Mouse (Mus musculus) stomach, embryonic 15.5 days (tissue): Measurements from ENCODE around the gene 2210017I01Rik. TPM values are rescaled to one million over a fixed set of nuclear protein-coding genes. Genes with fewer than 3 reads are reported as not detected.

Experiments used
- ATAC-seq: fragments of 200-750 bp; cut with Nextera tagmentation; 2 replicates; pipeline ENCODE4 v1.8.0; 2017; ENCODE audit warnings: low read depth, moderate number of reproducible peaks, moderate TSS enrichment; ENCODE audit not compliant: insufficient read depth, low FRiP score
- H3K27ac ChIP-seq: fragments of 300-500 bp; sonication (generic); 2 replicates; pipeline ENCODE4 v1.5.1; 2015; ENCODE audit warnings: mild to moderate bottlenecking, inconsistent platforms
- H3K27me3 ChIP-seq: fragments of 300-500 bp; sonication (generic); replicated peaks from 2 replicates; pipeline ENCODE4 v1.6.1; 2015; ENCODE audit warnings: inconsistent platforms
- H3K36me3 ChIP-seq: fragments of 300-500 bp; sonication (generic); 2 replicates; pipeline ENCODE4 v1.6.1; 2015; ENCODE audit warnings: inconsistent platforms
- H3K4me1 ChIP-seq: fragments of 300-500 bp; sonication (generic); 2 replicates; pipeline ENCODE4 v1.6.1; 2015; ENCODE audit warnings: inconsistent platforms
- H3K4me2 ChIP-seq: fragments of 300-500 bp; sonication (generic); 2 replicates; pipeline ENCODE4 v1.6.1; 2015; ENCODE audit warnings: mild to moderate bottlenecking, inconsistent platforms
- H3K4me3 ChIP-seq: fragments of 300-500 bp; sonication (generic); replicated peaks from 2 replicates; pipeline ENCODE4 v1.5.1; 2015; ENCODE audit warnings: inconsistent platforms
- H3K9ac ChIP-seq: fragments of 300-500 bp; sonication (generic); 2 replicates; pipeline ENCODE4 v1.6.1; 2015; ENCODE audit warnings: inconsistent platforms
- H3K9me3 ChIP-seq: fragments of 300-500 bp; sonication (generic); 2 replicates; pipeline ENCODE4 v1.6.1; 2016; ENCODE audit warnings: inconsistent platforms
- WGBS: fragments of 180-500 bp; shearing (Covaris S2); methylation state at CpG from one replicate; pipeline ENCODE4 v1.1.7; 2015; 5-methylcytosine and 5-hydroxymethylcytosine counted together
- polyA plus RNA-seq: library from polyadenylated mRNA; unstranded; fragments of >200 nt; fragmentation: Nextera tagmentation; extraction: Ambion mirVana; gene quantifications from 2 replicates; pipeline ENCODE4 v1.2.1, GENCODE M21; 2015

Gene 2210017I01Rik
- polyA plus RNA-seq: not detected in 2 replicates

DNA sequence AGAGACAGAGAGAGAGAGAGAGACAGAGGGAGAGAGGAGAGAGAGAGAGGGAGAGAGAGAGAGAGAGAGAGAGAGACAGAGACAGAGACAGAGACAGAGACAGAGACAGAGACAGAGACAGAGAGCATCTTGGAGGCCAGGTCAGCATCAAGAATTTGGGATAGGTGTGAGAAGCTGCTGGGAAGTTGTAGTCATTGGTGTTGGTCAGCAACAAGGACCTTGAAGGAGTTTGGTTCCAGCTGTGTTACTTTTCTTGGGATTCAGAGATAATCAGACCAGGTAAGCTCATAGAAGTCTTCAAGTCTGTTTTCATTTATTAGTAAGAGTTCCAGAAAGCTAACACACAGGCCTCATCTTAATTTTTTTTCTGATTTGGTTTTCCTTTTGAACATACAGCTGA lies at the start of gene 2210017I01Rik:
TSS of gene 2210017I01Rik (minus strand) at position 101 of the 400 bp plus-strand sequence.
- Histone ChIP-seq H3K4me2 (no peak within 1 kb of the TSS), H3K27ac (no peak within 1 kb of the TSS), H3K9ac (no peak within 1 kb of the TSS), H3K27me3 (no peaks in the 10 kb centered on the region), H3K36me3 (no peaks in the 10 kb centered on the region), H3K4me1 (no peaks in the 10 kb centered on the region), H3K9me3 (no peaks in the 10 kb centered on the region), H3K4me3 (no peak within 1 kb of the TSS)
- no peak for ATAC-seq

DNA sequence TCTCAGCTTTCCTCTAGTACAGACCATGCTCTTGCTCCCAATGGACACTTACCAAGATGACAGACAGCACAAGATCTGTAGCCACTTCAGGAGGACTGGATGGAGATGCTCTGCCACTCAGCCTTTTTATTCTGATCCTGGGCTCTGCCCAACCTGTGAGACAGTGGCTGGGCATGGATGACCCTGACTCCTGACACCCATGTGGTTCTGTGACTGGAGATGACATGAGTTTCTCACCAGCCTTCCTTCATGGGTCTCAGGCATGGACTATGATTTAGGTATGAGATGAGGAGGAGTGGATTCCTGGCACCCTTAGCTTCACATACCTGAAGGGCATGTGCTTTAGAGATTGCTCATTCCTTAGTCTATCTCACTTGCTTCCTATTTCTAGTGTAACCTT lies 49.5 kb upstream of the 2210017I01Rik start, which contains the start of gene Lce1b:
TSS of gene Lce1b (minus strand) at position 101 of the 400 bp plus-strand sequence.
- ATAC-seq: no peak
- H3K9ac ChIP-seq: no peak within 1 kb of the TSS
- no peaks in the 10 kb centered on the region for H3K36me3 ChIP-seq
- no peak within 1 kb of the TSS for H3K4me2 ChIP-seq
- no peaks in the 10 kb centered on the region for H3K27me3 ChIP-seq
- H3K4me1 ChIP-seq: no peaks in the 10 kb centered on the region
- H3K4me3 ChIP-seq: no peak within 1 kb of the TSS
- no peaks in the 10 kb centered on the region for H3K9me3 ChIP-seq
- H3K27ac ChIP-seq: no peak within 1 kb of the TSS

DNA sequence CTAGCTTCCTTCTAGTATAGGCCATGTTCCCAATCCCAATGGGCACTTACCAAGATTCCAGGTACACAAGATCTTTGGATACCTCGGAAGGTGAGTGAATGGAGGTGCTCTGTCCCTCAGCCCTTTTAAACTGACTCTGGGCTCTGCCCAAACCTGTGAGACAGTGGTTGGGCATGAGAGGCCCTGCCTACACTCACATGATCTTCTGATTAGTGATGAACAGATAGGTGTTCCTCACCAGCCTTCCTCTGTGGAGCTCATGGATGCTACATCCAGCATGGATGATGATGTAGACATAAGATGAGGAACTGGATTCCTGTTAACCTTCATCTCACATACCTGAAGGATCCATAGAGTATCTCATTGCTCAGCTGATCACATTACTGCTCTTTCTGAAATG lies 40.9 kb upstream of the 2210017I01Rik start, which contains the start of gene Lce1a1:
TSS of gene Lce1a1 (minus strand) at position 101 of the 400 bp plus-strand sequence.
- no peaks in the 10 kb centered on the region for H3K9me3 ChIP-seq
- no peak within 1 kb of the TSS for H3K4me3 ChIP-seq
- no peaks in the 10 kb centered on the region for H3K4me1 ChIP-seq
- no peak within 1 kb of the TSS for H3K9ac ChIP-seq
- H3K4me2 ChIP-seq: no peak within 1 kb of the TSS
- H3K27me3 ChIP-seq: no peaks in the 10 kb centered on the region
- no peak within 1 kb of the TSS for H3K27ac ChIP-seq
- H3K36me3 ChIP-seq: no peaks in the 10 kb centered on the region
- WGBS: 80% methylated on average over 1 of the region's 1 CpGs
- no peak for ATAC-seq

DNA sequence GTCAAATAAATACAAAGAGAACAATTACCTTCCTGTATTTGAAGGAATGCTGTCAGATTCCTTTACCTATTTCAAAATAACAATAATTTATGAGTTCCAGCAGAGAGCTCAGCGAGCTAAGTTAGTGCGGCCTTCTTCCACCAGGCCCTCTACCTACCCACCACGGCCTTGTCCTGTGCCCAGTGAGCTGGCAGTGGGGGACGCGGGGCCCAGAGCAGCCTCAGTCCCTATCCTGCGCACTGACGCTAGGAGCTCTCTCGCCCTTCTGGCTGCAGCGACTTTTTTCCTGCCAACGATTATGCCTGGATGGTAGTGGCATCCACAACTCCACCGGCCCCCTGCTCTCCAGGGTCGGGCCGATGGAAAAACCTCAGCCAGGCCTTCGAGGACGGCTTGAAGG lies 32.6 kb upstream of the 2210017I01Rik start:
- no peak overlapping the region for H3K4me2 ChIP-seq
- H3K27me3 ChIP-seq: no peaks in the 10 kb centered on the region
- no peak for ATAC-seq
- H3K9me3 ChIP-seq: no peaks in the 10 kb centered on the region
- no peaks in the 10 kb centered on the region for H3K36me3 ChIP-seq
- 93% methylated on average over 15 of the region's 15 CpGs for WGBS
- no peak overlapping the region for H3K4me3 ChIP-seq
- no peak overlapping the region for H3K9ac ChIP-seq
- H3K4me1 ChIP-seq: no peaks in the 10 kb centered on the region
- H3K27ac ChIP-seq: no peak overlapping the region

DNA sequence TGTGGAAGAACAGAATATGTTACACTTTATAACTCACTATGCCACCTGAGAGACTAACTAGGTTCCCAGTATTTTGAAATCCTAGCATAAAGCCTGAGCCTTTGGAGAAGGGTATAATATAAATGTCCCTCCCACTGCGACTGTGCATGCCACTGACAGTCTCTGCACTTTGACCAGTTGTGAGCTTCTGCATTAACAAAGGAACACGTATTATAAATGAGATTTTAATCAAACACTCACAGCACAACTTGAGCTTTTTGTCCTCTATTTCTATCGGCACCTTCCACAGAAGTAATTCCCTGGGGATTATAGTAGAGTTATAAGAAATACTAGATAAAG lies 31.3 kb upstream of the 2210017I01Rik start:
- Histone ChIP-seq H3K36me3 (no peaks in the 10 kb centered on the region), H3K4me2 (no peak overlapping the region), H3K4me3 (no peak overlapping the region), H3K4me1 (no peaks in the 10 kb centered on the region), H3K9ac (no peak overlapping the region), H3K27ac (no peak overlapping the region), H3K9me3 (no peaks in the 10 kb centered on the region), H3K27me3 (no peaks in the 10 kb centered on the region)
- ATAC-seq: no peak
- 60% methylated on average over 3 of the region's 3 CpGs for WGBS

DNA sequence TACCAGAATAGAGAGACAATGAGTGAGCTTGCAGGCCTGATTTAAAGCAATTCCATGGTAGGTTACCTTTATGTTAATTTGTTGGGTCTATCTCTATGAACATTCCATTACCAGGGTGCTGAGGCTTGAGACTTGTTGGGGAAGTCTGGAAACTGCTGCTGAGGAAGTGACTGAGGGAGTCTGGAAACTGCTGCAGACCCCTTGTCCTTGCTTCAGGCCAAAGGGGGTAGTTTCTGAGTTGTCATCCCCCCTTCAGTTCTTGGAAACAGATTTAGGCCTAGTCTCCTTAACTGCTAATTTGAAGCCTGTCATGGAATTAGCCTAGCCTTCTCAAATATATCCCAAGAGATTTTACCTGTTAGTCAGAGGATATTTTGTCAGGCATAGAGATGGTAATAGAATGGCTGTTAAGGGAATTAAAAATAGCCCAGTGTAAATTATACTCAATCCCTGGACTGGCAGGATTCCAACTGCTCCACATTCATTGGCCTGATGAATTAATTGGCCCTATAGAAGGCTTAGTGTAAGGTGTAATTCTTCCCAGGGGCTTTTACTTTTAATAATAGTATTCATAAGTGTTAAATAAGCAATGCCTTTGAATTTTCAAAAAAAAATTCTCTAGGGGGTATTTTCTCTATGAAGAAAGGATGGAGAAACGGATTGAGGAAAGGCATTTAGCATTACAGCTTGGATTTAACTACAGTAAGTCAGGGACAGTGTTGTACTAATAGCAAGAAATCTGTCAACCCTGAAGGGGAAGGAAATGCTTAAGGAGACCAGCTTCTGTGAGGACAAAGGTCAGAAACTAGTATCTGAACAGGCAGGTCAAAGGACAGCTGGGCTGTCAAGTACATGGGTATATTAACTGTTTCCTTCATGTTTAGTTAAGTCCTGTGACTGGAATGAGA lies 30.7 kb upstream of the 2210017I01Rik start:
- H3K4me1 ChIP-seq: no peaks in the 10 kb centered on the region
- H3K4me3 ChIP-seq: no peak overlapping the region
- no peaks in the 10 kb centered on the region for H3K9me3 ChIP-seq
- H3K27ac ChIP-seq: no peak overlapping the region
- H3K9ac ChIP-seq: no peak overlapping the region
- no peaks in the 10 kb centered on the region for H3K27me3 ChIP-seq
- ATAC-seq: no peak
- H3K36me3 ChIP-seq: no peaks in the 10 kb centered on the region
- WGBS: 45% methylated on average over 1 of the region's 1 CpGs
- H3K4me2 ChIP-seq: no peak overlapping the region

DNA sequence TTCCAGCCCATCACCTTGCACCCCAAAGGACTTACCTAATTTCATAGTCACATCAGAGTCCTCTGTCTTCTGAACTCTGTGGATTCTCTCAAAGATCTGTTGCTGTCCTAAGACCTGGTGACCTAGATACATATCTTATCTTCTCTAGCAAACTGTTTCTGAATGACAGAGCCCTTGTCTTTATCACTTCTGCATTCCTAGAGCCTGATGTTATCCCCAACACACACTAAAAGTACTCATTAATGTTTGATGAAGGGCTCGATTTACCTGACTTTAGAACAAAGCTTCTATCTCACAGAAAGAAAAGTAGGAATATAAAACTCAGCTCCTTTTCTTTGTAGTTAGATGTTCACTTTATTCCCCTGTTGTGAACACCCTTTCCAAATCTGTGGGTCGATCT lies 14.3 kb upstream of the 2210017I01Rik start, which contains the start of gene Lce6a:
TSS of gene Lce6a (minus strand) at position 101 of the 400 bp plus-strand sequence.
- no peak for ATAC-seq
- H3K27ac ChIP-seq: no peak within 1 kb of the TSS
- H3K9ac ChIP-seq: no peak within 1 kb of the TSS
- no peak within 1 kb of the TSS for H3K4me2 ChIP-seq
- no peaks in the 10 kb centered on the region for H3K4me1 ChIP-seq
- 48% methylated on average over 2 of the region's 2 CpGs for WGBS
- H3K27me3 ChIP-seq: no peaks in the 10 kb centered on the region
- H3K4me3 ChIP-seq: no peak within 1 kb of the TSS
- H3K36me3 ChIP-seq: no peaks in the 10 kb centered on the region
- H3K9me3 ChIP-seq: no peaks in the 10 kb centered on the region

DNA sequence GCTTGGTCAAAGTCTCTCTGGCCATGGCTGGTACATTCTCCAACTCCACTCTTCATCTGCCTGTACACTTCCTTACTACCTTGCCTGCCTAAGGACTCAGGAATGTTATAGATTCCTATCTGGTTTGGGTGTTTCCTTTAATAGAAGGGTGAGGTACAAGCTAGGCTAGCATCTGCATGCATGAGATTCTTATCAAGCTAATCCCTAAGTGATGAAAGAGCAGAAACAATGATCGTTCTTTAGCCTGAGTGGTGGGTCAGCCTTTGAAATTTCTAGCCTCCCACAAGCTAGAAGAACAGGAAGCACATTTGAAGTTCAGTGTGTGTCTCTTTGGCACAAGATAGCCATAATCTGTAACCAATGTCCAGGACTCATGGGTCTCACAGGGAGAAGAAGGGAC lies 2.5 kb upstream of the 2210017I01Rik start:
- Histone ChIP-seq H3K9me3 (no peaks in the 10 kb centered on the region), H3K4me2 (no peak overlapping the region), H3K4me3 (no peak overlapping the region), H3K9ac (no peak overlapping the region), H3K27ac (no peak overlapping the region), H3K4me1 (no peaks in the 10 kb centered on the region), H3K36me3 (no peaks in the 10 kb centered on the region), H3K27me3 (no peaks in the 10 kb centered on the region)
- 43% methylated on average over 1 of the region's 1 CpGs for WGBS
- no peak for ATAC-seq

DNA sequence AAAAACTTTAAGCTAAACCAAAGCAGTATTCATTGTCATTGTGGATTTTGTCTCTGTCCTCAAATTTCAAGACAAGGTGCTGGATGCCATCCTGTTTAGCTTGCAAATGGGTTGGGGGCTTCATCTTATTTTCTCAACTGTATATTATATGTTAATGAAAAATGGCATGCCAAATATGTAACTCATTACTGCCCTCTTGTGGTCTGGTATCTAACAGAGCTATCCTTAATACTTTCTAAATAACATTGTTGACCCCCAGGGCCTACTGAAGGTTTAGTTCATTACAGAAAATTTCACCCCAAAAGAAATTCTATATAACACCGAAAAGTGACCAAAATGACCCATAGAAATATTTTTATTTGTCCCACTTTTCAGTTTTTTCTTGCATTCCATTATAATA lies 5.1 kb downstream of the 2210017I01Rik start:
- Histone ChIP-seq H3K36me3 (no peaks in the 10 kb centered on the region), H3K27me3 (no peaks in the 10 kb centered on the region), H3K9me3 (no peaks in the 10 kb centered on the region), H3K4me2 (no peak overlapping the region), H3K27ac (no peak overlapping the region), H3K4me3 (no peak overlapping the region), H3K4me1 (no peaks in the 10 kb centered on the region), H3K9ac (no peak overlapping the region)
- 40% methylated on average over 1 of the region's 1 CpGs for WGBS
- no peak for ATAC-seq

DNA sequence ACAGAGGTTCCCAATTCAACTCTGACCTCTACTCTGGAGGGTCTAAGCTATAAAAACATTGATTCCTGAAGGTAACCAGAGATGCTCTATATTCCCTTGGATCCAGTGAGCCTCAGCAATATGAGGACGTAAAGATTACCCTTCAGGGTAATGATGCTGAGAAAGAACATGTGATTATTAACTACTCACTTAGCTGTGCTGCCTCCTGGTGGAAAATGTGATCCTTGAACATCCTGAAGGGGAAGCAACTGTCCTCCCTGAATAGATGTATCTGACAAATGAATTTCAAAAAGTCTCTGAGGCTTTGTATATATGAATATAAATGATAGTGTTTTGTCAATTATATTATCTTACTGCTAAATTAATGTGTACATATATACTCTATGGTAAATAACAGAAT lies 6.8 kb downstream of the 2210017I01Rik start:
- no peak for ATAC-seq
- WGBS: 51% methylated on average over 1 of the region's 1 CpGs
- Histone ChIP-seq H3K4me2 (no peak overlapping the region), H3K36me3 (no peaks in the 10 kb centered on the region), H3K4me3 (no peak overlapping the region), H3K27ac (no peak overlapping the region), H3K9me3 (no peaks in the 10 kb centered on the region), H3K4me1 (no peaks in the 10 kb centered on the region), H3K9ac (no peak overlapping the region), H3K27me3 (no peaks in the 10 kb centered on the region)

DNA sequence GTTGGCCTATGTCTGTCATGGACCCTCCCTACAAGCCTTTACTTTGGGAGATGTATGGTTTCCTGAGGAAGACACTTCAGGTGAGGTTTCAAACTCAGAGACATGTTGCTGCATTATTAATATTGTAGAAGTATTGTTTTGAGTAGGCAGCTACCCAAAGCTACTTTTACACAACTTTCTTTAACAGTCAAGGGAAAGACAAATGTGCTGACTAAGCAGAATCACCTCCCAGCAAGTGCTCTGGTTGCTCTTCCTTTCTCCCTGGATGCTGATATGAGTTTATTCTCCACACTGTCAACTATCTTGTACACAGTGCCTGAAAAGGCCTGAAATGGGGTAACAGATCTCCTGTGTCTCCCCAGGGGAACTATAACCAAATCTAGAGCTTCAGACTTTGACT lies 7.3 kb downstream of the 2210017I01Rik start:
- no peak overlapping the region for H3K27ac ChIP-seq
- no peaks in the 10 kb centered on the region for H3K4me1 ChIP-seq
- no peaks in the 10 kb centered on the region for H3K27me3 ChIP-seq
- H3K4me3 ChIP-seq: no peak overlapping the region
- ATAC-seq: no peak
- H3K9ac ChIP-seq: no peak overlapping the region
- H3K4me2 ChIP-seq: no peak overlapping the region
- H3K36me3 ChIP-seq: no peaks in the 10 kb centered on the region
- no peaks in the 10 kb centered on the region for H3K9me3 ChIP-seq

DNA sequence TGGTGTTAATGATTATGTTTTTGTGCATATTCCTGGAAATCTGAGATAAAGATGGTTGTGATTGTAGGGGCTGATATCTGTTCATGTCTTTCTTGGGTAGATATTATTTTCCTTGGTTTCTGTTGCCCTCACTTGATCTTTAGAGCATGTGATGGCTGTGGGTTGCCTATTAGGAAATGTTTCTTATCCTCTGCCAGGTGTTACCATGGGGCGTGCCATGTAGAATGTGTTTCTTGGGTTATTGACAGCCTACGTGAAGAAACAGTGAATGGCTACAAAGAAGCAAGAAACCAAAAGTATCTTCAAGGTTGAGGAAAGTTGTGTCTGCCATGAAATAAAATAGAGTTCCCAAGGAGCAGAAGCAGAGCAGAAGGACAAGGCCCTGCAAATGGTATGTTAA lies 8.9 kb downstream of the 2210017I01Rik start:
- Histone ChIP-seq H3K4me1 (no peaks in the 10 kb centered on the region), H3K9me3 (no peaks in the 10 kb centered on the region), H3K27me3 (no peaks in the 10 kb centered on the region), H3K9ac (no peak overlapping the region), H3K27ac (no peak overlapping the region), H3K4me3 (no peak overlapping the region), H3K36me3 (no peaks in the 10 kb centered on the region), H3K4me2 (no peak overlapping the region)
- WGBS: 87% methylated on average over 2 of the region's 2 CpGs
- ATAC-seq: no peak
